Mouse (Mus musculus): ENCODE data around the gene Gm44511.

DNA sequence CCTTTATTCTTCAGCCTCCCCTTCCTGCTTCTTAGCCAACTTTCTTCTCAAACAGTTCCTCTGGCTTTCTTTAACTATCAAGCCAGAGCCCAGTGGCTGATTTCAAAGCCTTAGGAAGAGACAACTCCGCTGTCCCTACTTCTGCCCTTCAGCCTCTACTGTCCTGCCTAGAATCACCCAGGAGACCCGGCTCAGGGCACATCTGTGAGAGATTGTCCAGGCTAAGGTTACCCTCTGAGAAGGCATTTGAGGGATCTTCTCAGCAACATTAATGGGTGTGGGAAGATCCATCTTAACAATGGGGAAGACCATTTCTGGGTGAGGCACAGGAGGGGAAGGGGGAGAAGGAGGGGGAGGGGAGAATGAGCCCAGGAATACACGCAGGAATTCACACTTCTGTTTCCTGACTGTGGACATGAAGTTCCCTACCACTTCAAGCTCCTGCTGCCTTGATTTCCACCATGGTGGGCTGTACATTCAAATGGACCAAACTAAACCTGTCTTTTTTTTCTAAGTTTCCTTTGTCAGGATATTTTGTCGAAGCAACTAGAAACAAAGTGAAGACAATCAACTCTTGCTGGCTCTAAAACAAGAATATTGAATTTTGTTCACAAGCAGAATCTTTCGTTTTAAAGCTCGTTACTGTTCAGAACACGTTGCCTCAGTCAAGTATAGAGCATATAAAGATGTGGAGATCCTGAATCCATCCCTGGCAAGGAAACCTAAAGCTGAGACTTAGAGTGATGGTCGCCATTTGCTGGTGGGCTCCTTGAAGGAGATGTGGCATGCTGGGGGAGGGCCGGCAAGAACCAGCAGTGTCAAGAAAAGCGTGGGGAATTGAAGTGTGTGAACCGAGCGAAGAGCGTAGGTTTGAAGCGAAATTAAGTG, 11.6 kb upstream of the Gm44511 start:
- TF ChIP-seq CTCF (IDR thresholded peaks at IDR 0.05; ENCODE audit: borderline replicate concordance, control insufficient read depth, extremely low read depth, insufficient read depth, low read length, poor library complexity) (no peak), POLR2A (IDR thresholded peaks at IDR 0.05; ENCODE audit: control insufficient read depth, extremely low read depth, insufficient read depth, low read length, poor library complexity) (no peak)
